Mouse (Mus musculus): Measurements from ENCODE around the gene Tk1. TPM values are rescaled to one million over a fixed set of nuclear protein-coding genes. Genes with fewer than 3 reads are reported as not detected.
"Not testable (repeated sequence)": the region's sequence is repeated elsewhere in the genome, so short reads cannot be mapped to it uniquely, and the experiment has no call there.

Gene Tk1
- total RNA-seq, 2 experiments from 2014 or later, result 2.0 to 3.0 TPM

DNA sequence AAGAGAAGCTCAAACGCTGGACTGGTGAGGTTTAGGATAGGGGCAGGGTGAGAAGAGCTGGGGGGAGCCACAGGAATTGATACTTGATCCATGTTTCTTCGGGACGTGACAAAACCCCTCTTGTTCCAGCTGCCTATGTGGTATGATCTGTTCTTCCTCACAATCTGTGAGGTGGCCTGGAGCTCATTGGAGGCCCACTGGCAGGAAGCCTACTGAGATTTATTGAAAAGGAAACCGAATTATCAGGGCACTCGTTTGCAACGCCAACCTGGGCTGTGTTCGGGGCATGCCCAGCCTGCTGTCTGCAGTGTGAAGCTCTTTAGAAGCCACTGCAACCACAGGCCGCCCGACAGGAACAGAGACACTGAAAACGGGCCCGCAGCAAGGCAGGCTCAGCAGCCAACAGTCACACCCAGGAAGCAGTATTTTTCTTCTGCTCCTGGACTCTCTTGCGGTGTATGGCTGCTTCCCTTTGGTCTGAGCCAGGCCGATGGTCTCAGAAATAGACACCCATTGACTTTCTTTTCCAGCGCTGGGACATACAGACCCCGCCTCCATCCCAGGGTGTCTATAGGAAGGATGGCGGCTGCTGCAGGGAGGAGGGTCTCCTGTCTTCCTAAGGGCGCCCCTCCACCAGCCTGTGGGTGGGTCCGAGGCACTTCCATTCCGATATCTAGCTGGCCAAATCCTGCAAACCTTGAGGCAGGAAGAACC lies 22.5 kb upstream of the Tk1 start:
- DNase-seq, result peak in 1 of 2 experiments; percentile 45
- intact Hi-C loops (cut with DNase I), result no loop called here

DNA sequence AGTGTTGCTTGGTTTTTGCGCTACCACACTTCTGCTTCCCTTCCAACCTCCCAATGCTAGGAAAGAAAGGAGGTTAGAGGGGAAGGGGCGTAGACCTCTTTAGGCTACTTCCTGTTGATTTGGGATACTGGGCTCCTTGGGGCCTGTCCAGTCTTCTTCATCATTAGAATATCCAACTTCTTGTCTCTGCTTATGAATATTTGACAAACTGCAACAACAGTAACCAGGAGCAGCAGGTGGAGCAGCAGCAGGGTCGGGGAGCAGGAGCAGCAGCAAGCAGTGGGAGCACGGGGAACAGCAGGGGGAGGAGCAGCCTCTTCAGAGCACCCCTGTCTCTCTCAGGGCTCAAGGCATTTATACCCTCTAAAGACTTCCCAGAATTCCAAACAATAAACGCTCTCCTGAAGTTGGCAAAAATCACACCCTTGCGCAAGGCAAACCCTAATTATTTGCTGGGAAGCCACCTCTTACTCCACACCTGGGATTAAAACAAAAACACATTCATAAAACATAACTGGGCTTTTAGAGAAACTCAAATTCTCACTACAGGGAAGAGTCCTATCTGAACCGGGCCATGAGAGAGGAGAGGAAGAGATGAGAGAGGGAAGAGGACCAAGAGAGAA lies 21.8 kb upstream of the Tk1 start:
- no peak for DNase-seq
- intact Hi-C loops (cut with DNase I), result no loop called here

DNA sequence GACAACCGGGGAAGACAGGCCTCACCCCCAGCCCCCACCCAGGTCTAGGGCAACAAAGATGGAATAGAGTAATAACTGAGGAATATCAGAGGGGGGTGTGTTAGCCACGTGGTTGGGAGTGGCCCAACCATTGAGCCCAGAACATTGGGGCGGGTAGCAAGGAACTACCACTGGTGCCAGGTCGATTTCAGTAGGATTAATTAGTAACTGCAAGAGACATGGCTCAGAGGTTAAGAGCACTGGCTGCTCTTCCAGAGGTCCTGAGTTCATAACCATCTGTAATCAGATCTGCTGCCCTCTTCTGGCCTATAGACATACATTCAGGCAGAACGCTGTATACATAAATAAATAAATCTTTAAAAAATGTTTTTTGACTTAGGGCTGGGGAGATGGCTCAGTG lies 20.7 kb upstream of the Tk1 start:
- intact Hi-C loops (cut with DNase I), result no loop called here
- no peak for DNase-seq

DNA sequence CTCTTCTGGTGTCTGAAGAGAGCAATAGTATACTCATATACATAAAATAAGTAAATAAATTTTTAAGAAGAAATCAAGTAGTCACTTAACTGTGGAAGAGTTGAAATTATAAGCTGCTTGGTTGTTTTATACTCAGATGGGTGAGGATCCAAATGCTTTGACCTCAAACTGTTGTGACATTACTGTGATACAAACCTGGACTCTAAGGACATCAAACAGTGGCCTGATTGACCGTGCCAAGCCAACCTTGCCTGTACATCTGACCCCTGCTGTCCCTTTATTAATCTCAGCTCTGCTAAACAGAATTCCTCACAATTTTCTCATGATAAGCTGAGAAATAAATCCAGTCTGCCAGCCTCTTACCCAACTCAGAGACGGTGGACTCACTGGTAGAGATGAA lies 19.8 kb upstream of the Tk1 start:
- intact Hi-C loops (cut with DNase I), result no loop called here
- no peak for DNase-seq

DNA sequence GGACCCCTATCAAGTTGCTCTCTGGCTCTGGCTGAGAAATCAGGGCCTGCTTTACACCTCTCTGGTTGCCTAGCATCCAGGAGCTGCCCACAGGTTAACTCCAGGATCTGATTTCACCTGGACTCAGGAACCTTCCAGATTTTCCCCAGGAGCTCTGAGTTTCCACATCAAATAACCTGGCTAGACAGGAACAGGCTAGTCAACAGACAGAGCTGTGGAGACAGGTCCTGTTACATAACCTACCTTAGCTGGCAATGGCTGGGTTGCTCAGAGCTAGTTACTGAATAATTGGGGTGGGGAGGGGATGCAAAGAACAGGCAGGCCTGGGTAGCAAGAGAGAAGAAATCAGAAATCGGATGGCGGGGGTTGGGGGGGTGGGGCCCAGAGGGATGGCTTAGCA lies 19.1 kb upstream of the Tk1 start:
- DNase-seq, result no peak
- intact Hi-C loops (cut with DNase I), result no loop called here

DNA sequence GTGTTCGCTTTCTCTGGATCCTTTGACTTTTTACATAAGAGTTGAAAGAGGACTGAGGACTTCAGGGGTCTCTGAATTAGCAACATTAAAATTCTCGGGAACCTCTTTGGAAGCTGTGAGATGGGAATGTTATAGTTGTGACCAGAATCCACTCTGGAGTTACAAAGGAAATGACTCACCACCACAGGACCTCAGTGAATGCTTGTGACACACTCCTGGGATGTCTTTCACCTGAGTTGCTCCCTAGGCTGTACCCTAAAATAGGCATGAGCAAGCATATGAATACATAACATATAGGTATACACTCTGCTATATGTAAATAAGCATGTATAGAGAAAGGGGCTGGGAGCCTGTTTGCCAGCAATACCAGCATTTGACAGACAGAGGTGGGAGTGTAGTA lies 17.5 kb upstream of the Tk1 start:
- no peak for DNase-seq
- intact Hi-C loops (cut with DNase I), result no loop called here

DNA sequence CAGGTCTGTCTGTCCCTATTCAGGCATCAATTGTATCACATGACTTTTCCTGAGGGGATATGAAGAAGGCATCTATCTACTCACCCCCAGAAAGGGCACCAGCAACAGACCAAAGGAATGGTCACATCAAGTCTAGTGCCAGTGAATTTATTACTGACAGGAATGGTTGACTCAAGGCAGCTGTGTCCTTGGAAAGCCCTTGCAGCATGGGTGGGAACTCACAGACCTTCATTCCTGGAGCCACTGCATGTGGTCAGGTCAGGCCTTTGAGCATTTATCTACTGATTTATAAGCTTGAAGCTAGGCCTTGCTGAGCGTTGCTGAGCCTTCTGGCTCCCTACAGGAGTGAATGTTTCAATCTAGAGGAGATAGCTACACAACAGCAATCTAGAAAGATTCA lies 15.0 kb upstream of the Tk1 start:
- no peak for DNase-seq
- intact Hi-C loops (cut with DNase I), result no loop called here

DNA sequence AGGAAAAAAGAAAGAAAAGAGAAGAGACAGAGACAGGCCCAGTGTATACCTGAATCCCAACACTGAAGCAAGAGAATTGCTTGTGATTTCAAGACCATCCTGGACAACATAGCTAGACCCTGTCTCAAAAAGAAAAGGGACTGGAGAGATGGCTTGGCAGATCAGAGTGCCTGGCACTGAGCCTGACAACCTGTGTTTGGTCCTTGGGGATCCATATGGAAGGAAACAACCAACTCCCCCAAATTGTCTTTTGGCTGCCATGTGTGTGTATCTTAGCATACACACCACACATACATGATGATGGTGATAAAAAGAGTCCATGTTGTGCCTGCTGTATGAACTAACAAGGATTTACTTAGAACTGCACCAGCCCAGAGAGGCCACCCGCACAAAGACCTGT lies 13.1 kb upstream of the Tk1 start:
- intact Hi-C loops (cut with DNase I), result no loop called here
- no peak for DNase-seq

DNA sequence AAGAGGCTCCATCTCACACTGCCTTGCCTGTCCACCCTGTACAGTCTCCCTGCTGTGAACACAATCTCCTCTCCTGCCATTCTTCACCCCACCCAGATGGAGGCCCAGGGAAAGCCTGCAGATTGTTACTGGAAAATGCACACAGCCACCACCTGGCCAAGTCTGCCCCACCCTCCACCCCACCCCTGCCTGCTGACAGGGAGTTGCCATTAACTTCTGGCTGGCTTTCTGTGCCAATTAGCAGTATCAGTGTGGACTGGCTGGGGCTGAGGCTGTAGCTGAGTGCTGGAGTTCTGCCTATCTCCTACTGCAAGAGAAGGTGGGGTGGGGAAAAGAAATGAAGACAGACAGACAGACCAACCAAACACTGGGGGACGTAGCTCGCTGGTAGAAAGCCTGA lies 12.7 kb upstream of the Tk1 start:
- no peak for DNase-seq

DNA sequence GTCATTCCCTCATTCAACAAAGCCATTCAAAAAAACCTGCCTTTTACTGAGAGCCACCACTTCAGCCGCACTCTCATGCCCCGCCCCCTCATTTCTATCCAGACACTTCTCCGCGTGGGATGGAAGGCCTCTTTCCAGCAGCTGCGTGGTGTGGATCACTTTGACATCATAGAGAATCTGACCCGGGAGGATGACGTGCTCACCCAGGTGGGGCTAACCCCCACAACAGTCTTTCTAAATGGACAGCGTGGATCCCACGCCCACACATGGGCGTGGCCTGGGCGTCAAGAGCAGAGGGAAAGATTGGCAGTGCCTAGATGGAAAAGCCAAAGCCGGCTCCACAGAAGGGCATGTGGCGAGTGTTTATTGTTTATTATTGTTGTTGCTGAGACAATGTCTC lies 10.4 kb upstream of the Tk1 start:
- intact Hi-C loops (cut with DNase I), result no loop called here
- DNase-seq, result no peak

More for the DNA sequence above, 12.7 kb upstream of the Tk1 start:
- intact Hi-C loops (cut with DNase I), result no loop called here

DNA sequence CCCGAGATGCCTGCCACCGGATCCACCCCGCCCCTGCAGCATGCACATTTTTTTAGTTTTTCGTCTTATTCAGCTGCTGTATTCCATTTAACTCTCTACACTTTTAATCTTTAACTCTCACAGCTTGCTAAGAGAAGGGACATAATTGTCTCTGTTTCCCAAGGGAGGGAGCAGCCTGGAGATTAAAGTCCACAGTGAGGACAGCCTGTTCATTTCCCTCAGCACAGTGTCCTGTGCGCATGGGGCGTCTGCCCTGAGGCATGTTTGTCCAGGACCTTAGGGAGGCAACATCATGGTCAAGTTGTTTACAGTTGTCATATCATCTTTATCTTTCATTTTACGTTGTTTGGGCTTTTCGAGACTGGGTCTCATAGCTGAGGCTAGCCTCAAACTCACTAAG lies 8.2 kb upstream of the Tk1 start:
- DNase-seq, result no peak
- intact Hi-C loops (cut with DNase I), result no loop called here

DNA sequence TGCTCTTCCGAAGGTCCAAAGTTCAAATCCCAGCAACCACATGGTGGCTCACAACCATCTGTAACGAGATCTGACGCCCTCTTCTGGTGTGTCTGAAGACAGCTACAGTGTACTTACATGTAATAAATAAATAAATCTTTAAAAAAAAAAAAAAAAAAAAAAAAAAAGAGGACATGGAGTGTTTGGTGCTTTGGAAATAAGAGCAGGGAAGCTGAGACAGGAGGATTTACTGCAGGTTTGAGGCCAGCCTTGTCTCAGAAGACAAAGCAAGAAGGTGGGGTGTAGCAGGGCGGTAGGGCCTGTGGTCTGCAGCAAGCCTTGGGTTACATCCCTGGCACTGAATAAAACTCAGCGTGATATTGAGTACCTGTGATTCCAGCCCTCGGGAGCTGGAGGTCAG lies 7.6 kb upstream of the Tk1 start:
- DNase-seq; intact Hi-C loops (cut with DNase I): not testable (repeated sequence)

DNA sequence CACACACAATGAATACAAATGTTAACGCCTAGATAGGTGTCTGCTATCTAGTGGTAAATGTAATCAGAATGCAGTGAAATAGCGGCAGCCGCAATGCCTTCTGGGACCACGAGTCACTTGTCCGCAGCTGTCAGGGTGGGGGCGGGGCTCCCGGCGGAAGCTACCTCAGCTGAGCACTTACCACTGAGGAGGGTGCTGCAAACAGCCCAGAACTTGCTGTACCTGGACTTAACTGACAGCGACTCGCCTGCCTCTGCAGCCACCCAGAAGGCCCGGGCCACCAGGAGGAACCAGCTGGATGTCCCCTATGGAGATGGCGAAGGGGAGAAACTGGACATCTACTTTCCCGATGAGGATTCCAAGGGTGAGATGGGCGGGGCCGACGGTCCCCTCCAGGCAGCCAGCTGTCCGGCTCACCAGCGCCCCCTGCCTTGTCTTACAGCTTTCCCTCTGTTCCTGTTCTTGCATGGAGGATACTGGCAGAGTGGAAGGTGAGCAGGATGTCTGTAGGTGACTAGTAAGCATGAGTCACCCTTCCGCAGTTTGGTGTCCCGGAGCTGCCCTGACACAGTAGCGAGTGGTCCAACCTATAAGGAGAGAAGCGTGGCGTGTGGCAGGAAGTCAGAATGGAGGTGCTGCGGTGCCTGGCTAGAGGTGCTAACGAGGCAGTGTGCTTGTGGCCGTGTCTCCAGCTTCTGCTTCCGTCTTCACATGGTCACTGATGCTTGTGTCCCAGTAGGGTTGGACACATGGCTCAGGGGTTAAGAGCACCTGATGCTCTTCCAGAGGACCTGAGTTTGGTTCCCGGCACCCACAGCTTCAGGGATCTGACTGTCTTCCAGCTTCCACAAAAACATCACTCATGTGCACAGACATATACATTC lies 6.4 kb upstream of the Tk1 start:
- DNase-seq, result peak; percentile 75 to 80
- intact Hi-C loops (cut with DNase I), result no loop called here

DNA sequence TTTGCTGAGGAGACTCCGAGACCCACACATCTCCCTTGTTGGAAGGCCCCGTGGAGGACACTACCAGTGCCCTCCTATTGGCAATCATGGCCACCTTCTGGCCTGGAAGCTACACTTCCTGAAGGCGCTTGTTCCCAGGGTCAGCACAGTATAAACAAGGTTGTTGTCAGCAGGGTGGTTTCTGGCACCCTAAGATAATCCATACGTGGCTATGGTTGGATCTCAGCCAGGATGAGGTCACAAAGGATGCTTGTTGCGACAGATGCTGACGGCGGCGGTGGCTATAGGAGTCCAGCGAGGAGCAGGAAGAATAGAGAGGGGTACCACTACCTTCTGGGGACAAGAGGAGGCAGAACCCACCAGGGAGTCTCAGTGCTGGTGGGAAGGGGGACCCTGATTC lies 4.5 kb upstream of the Tk1 start:
- DNase-seq, result no peak
- intact Hi-C loops (cut with DNase I), result no loop called here

DNA sequence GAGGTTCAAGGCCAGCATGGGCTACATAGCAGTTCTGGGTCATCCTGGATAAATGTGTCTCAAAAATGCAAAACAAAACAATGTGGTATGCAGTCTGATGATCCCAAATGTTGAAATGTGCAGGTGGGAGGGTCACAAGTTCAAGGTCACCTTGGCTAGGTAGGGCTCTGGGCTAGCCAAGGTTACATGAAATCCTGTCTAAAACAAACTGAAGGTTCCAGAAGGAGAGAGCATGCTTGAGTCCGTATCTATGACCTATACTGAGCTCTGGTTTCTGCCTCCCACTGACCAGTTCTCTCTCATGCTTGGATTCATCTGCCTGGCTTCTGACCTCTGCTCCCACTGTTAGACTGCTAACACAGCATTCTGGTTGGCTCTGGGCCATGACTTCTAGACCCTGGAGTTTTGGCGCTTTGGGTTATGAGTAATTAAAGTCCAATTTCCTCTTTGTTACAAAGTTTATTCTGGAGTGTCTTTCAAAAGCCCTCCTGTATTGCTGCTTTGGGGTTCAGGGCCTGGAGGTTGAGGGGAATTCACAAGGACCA lies 3.9 kb upstream of the Tk1 start:
- no peak for DNase-seq
- intact Hi-C loops (cut with DNase I), result loop anchor here (5.0 kb wide), 1 partner anchor 347 kb away; the partner anchor contains the start of gene Gm11733

DNA sequence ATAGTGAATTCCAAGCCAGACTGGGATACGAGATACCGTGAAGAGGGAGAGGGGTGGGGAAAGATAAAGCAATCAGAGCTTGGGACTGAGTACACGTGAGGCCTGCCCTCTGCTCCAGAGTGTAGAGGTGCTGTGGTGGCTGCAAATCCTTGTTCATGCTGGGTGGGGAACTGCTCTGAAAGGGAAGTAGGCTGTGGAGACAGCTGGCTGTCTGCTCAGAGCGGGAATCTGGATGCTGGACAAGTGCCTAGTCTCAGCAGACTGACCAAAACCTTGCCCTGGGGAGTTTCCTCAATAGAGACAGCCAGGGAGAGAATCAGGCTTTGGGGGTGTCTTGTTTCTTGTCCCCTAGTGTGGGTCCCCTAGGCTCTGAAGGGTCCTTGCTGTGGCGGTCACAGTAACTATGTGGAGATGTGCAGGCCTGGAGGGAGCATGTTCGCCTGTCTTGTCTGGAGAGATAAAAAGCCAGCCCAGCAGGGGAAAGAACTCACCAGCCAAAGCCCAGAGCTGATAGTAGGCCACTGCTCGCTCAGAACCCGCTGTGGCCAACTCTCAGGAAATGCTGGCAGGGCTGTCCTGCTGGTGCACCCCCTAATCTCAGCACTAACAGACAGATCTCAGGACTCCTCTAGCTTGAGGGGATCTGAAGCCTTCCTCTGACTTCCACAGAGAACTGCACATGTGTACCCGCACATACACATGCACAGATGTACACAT lies 3.2 kb upstream of the Tk1 start:
- DNase-seq, result peak in 1 of 2 experiments; percentile 65
- intact Hi-C loops (cut with DNase I), result loop anchor here (5.0 kb wide), 1 partner anchor 347 kb away; the partner anchor contains the start of gene Gm11733

DNA sequence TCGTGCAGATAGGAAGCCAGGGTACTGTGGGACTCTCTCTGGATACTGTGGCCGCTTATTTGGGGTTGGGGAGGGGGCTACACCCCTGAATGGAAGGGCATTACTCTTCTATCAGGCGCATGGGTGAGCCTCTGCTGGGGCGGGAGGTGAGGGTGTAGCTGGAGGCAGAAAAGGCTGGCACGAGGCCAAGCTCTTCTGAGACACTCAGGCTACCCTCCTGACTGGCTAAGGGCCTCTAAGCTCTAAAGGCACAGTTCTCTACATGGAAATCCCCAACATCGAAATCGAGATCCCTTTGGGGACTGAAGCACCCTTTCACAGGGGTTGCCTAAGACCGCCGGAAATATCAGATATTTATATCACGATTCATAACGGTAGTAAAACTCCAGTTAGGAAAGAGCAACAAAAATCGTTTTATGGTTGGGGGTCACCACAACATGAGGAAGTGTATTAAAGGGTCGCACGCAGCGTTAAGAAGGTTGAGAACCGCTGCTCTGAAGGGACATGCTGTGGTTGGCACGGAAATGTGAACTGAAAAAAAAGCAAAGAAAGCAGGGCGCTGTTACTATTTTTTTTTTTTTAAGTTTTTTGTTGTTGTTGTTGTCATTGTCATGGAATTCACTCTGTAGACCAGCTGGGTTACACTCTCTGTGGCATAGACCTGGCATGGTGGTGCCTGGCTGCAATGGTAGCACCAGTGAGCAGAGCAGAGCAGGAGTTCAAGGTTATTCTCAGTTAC lies 2.4 kb upstream of the Tk1 start:
- intact Hi-C loops (cut with DNase I), result loop anchor here (5.0 kb wide), 1 partner anchor 346 kb away; the partner anchor contains the start of gene Gm11733
- DNase-seq, result no peak

DNA sequence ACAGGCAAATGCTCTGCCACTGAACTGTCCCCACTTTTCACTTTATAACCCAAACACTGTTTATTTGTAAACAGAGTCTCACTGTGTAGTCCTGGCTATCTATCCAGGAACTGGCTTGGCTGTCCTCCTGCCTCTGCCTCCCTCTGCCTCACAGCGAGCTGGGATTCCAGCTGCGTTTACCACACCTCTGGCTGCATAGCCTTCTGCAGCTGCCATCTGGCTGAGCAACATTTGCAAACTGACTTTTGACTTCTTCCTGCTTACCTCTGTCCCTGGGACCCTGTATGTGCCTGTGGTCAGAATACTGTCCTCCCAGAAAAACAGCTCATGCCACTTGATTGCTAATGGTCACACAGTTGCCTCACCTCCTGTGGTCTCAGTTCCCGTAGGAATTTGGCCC lies 1.5 kb upstream of the Tk1 start:
- intact Hi-C loops (cut with DNase I), result loop anchor here (5.0 kb wide), 1 partner anchor 345 kb away; the partner anchor contains the start of gene Gm11733
- no peak for DNase-seq

DNA sequence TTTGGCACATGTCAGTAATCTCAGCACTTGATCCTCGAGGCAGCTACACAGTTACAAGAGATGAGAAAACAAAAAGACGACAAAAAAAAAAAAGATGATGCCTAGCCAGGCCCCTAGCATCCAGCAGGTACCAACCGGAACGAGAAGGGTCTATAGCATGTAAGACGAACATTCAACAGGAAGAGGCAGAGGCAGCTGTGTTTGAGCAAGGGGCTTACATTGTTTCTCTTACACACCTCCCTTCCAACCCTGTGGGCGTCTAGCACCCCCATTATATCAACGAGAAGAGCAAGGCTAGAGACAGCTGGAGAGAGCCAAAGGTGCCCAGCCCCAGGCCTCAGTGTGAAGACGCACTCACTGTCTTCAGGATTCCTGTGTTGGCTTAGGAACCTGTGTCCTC lies 1.0 kb upstream of the Tk1 start:
- intact Hi-C loops (cut with DNase I), result loop anchor here (5.0 kb wide), 1 partner anchor 345 kb away; the partner anchor contains the start of gene Gm11733
- no peak for DNase-seq

DNA sequence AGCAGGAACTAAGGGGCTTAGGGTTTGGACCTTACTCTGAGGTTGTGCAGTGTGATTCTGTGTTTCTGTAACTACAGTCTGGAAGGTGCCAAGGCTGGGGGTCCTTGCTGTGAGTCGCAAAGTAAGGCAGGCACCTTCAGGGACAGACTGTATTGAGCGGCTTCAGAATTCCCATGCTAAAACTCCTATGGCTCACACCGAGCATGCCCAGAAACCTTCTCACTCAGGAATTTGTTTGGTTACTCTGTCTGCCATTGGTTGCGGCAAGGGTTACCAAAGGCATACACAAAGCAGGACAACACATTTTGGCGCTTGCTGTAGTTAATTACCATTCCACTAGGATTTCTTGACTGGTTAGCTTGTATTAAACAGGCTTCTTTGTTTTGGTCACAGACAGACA lies 272 bp upstream of the Tk1 start:
- intact Hi-C loops (cut with DNase I), result loop anchor here (5.0 kb wide), 1 partner anchor 344 kb away; the partner anchor contains the start of gene Gm11733
- DNase-seq, result no peak
